Mouse (Mus musculus) spleen, postnatal 36 days (tissue): ENCODE measurements at regions not wholly inside any gene's neighbourhood (a gene's known extent, or its start where the extent isn't known, plus 50 kb on each side); places are given as distances from the start of the nearest gene placed in this dataset.

Experiments used
- DNase-seq, 2 experiments: peaks; one replicate each; pipeline ENCODE4 v3.0.0; 2022; ENCODE audit warnings: low spot score in 2 of 2, mixed read lengths in 1 of 2

- no peak for DNase-seq
These were observed 260.4 kb downstream of the Dact1 start for GRCm38 (mm10) chr12:71570116-71570515.

GRCm38 (mm10) chr12:71572833-71573446 lies 257.9 kb upstream of the Daam1 start:
- DNase-seq: no peak

- no peak for DNase-seq
These were observed 257.4 kb upstream of the Daam1 start for GRCm38 (mm10) chr12:71573456-71573855.

GRCm38 (mm10) chr12:71574685-71575084 lies 256.2 kb upstream of the Daam1 start:
- DNase-seq: no peak

GRCm38 (mm10) chr12:71577349-71577748 lies 253.5 kb upstream of the Daam1 start:
- no peak for DNase-seq

- no peak for DNase-seq
These were observed 252.9 kb upstream of the Daam1 start for GRCm38 (mm10) chr12:71578006-71578405.

- DNase-seq: no peak
These were observed 252.0 kb upstream of the Daam1 start for GRCm38 (mm10) chr12:71578912-71579311.

- DNase-seq: no peak
These were observed 250.2 kb upstream of the Daam1 start for GRCm38 (mm10) chr12:71580532-71581290.

GRCm38 (mm10) chr12:71584618-71585017 lies 246.3 kb upstream of the Daam1 start:
- no peak for DNase-seq

GRCm38 (mm10) chr12:71598641-71599040 lies 232.2 kb upstream of the Daam1 start:
- no peak for DNase-seq

- no peak for DNase-seq
These were observed 229.7 kb upstream of the Daam1 start for GRCm38 (mm10) chr12:71601091-71601690.

- DNase-seq: no peak
These were observed 227.7 kb upstream of the Daam1 start for GRCm38 (mm10) chr12:71603136-71603535.

- DNase-seq: no peak
These were observed 224.5 kb upstream of the Daam1 start for GRCm38 (mm10) chr12:71606366-71606765.

GRCm38 (mm10) chr12:71607966-71608365 lies 222.9 kb upstream of the Daam1 start:
- DNase-seq: no peak

- no peak for DNase-seq
These were observed 217.6 kb upstream of the Daam1 start for GRCm38 (mm10) chr12:71613326-71613725.

- no peak for DNase-seq
These were observed 215.9 kb upstream of the Daam1 start for GRCm38 (mm10) chr12:71614945-71615344.

GRCm38 (mm10) chr12:71615383-71615782 lies 215.5 kb upstream of the Daam1 start:
- no peak for DNase-seq

GRCm38 (mm10) chr12:71616121-71616520 lies 214.8 kb upstream of the Daam1 start:
- DNase-seq: no peak

- peak in 1 of 2 experiments; percentile 1 for DNase-seq
These were observed 212.4 kb upstream of the Daam1 start for GRCm38 (mm10) chr12:71618466-71618865.

- no peak for DNase-seq
These were observed 211.9 kb upstream of the Daam1 start for GRCm38 (mm10) chr12:71618956-71619355.

GRCm38 (mm10) chr12:71619561-71619960 lies 211.3 kb upstream of the Daam1 start:
- no peak for DNase-seq

GRCm38 (mm10) chr12:71621542-71621941 lies 209.3 kb upstream of the Daam1 start:
- no peak for DNase-seq

GRCm38 (mm10) chr12:71622761-71623160 lies 208.1 kb upstream of the Daam1 start:
- no peak for DNase-seq
